Mouse (Mus musculus) stomach, embryonic 16.5 days (tissue): Measurements from ENCODE around the gene Wnt7a. TPM values are rescaled to one million over a fixed set of nuclear protein-coding genes. Genes with fewer than 3 reads are reported as not detected.

ENCODE experiments used
- ATAC-seq: fragments of 200-750 bp; cut with Nextera tagmentation; 2 replicates; pipeline ENCODE4 v1.8.0; 2017; ENCODE audit warnings: moderate number of reproducible peaks, moderate TSS enrichment; ENCODE audit not compliant: insufficient read depth, low FRiP score
- H3K27ac ChIP-seq: fragments of 300-500 bp; sonication (generic); 2 replicates; pipeline ENCODE4 v1.5.1; 2014; ENCODE audit warnings: low read length
- H3K27me3 ChIP-seq: fragments of 300-500 bp; sonication (generic); 2 replicates; pipeline ENCODE4 v1.6.1; 2014; ENCODE audit warnings: low read length, control low read depth, mixed read lengths; ENCODE audit not compliant: control insufficient read depth, insufficient read depth
- H3K36me3 ChIP-seq: fragments of 300-500 bp; sonication (generic); 2 replicates; pipeline ENCODE4 v1.6.1; 2014; ENCODE audit warnings: low read length; ENCODE audit not compliant: control insufficient read depth, insufficient read depth
- H3K4me1 ChIP-seq: fragments of 300-500 bp; sonication (generic); 2 replicates; pipeline ENCODE4 v1.6.1; 2014; ENCODE audit warnings: low read length, control low read depth, mixed read lengths; ENCODE audit not compliant: control insufficient read depth, insufficient read depth
- H3K4me2 ChIP-seq: fragments of 300-500 bp; sonication (generic); 2 replicates; pipeline ENCODE4 v1.6.1; 2014; ENCODE audit warnings: low read depth, low read length, mixed read lengths
- H3K4me3 ChIP-seq: fragments of 300-500 bp; sonication (generic); replicated peaks from 2 replicates; pipeline ENCODE4 v1.5.1; 2014; ENCODE audit warnings: mild to moderate bottlenecking, low read length
- H3K9ac ChIP-seq: fragments of 300-500 bp; sonication (generic); 2 replicates; pipeline ENCODE4 v1.6.1; 2014; ENCODE audit warnings: low read length
- H3K9me3 ChIP-seq: fragments of 300-500 bp; sonication (generic); replicated peaks from 2 replicates; pipeline ENCODE4 v1.6.1; 2016; ENCODE audit warnings: low read length, control low read depth; ENCODE audit not compliant: control insufficient read depth
- WGBS: fragments of 180-500 bp; shearing (Covaris S2); extraction: QIAGEN DNeasy Blood & Tissue Kit; methylation state at CpG from one replicate; pipeline ENCODE4 v1.1.7; 2014; 5-methylcytosine and 5-hydroxymethylcytosine counted together
- polyA plus RNA-seq: library from polyadenylated mRNA; unstranded; fragments of >200 nt; fragmentation: Nextera tagmentation; extraction: Ambion mirVana; gene quantifications from 2 replicates; pipeline ENCODE4 v1.2.1, GENCODE M21; 2015

Gene Wnt7a
- polyA plus RNA-seq, 1 experiment from 2014 or later = 0.04 TPM

DNA sequence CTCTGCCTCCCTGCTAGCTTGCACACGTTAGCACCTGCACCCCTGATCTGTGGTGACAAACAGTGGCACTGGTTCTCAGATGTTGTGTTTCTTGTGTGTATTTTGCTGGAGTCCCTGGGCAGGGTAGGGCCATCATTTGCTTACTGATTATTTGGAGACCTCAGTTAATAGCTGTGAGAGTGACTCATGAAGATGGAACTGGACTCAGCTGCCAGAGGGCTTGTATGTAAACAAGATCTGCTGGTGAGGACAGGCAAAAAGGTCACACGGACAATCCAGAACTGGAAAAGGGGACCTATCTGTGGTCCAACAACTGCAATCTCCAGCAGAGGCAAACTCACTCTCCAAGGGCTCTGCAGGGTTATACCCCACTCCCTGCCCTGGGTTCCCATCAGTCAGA lies 52.8 kb downstream of the Wnt7a start:
- Histone ChIP-seq H3K9me3 (no peaks in the 10 kb centered on the region), H3K9ac (no peak overlapping the region), H3K36me3 (no peaks in the 10 kb centered on the region), H3K4me1 (peaks cover 4% of the 10 kb centered on the region; the same call in 1 of the 2 replicates), H3K4me3 (no peak overlapping the region), H3K4me2 (no peak overlapping the region), H3K27me3 (no peaks in the 10 kb centered on the region), H3K27ac (no peak overlapping the region)
- WGBS = 41% methylated on average over 2 of the region's 2 CpGs
- no peak for ATAC-seq

DNA sequence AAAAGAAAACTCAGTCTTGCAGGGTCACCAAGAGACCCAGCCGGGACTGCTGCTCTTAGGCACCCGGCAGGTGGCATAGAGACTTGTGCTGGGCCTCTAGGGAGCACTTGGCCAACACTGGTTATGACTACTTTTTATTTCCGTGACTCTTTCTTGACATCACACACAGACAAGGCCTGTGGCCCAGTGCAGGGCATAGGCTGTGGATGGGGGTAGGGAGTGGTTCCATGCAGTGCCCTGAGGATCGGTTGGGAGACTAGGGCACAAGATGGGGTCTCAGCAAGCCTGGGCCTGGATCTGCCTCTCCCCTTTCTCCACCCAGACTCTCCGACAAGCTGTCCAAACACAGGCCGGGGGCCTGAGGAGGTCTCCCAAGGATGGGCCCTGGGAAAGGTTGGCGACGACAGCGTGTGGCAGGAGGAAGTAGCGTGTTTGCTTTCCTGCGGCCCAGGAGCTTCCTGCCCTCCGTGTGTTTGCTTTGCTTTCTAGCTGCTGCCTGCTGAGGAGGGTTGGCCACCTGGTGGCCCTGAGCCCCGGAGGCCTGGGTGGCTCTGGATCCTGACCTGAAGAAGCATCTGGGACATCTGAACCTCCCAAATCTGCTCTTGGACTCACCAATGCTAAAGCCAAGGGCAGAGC lies 53.8 kb downstream of the Wnt7a start:
- H3K27ac ChIP-seq = no peak overlapping the region

DNA sequence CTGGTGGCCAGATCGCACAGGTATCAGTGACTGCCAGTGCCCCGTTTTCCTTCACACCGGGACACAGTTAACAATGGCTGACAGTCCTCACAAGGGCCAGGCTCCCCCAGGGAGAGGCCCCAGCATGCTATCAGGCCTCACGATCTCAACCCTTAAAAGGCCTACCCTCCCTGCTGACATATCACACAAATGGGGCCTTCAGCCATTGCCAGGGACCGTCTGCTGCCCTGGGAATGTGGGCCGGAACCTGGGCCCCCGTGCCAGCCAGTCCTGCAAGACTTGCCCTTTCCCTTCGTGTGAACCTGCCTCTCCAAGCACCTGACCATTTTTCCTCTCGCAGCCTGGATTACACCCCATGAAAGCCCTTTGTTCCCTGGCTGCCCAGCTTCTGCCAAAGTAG lies 61.5 kb downstream of the Wnt7a start:
- H3K9ac ChIP-seq = no peak overlapping the region
- H3K9me3 ChIP-seq = no peaks in the 10 kb centered on the region
- H3K4me2 ChIP-seq = no peak overlapping the region
- ATAC-seq = no peak
- 45% methylated on average over 9 of the region's 9 CpGs for WGBS
- no peaks in the 10 kb centered on the region for H3K27me3 ChIP-seq
- no peak overlapping the region for H3K27ac ChIP-seq
- H3K4me1 ChIP-seq = no peaks in the 10 kb centered on the region
- H3K36me3 ChIP-seq = no peaks in the 10 kb centered on the region
- no peak overlapping the region for H3K4me3 ChIP-seq

More for the DNA sequence above, 53.8 kb downstream of the Wnt7a start:
- H3K27me3 ChIP-seq = no peaks in the 10 kb centered on the region
- H3K9me3 ChIP-seq = no peaks in the 10 kb centered on the region
- no peaks in the 10 kb centered on the region for H3K36me3 ChIP-seq
- ATAC-seq = peak; percentile 37; the same call in 1 of the 2 replicates
- no peak overlapping the region for H3K9ac ChIP-seq
- WGBS = 40% methylated on average over 13 of the region's 13 CpGs
- H3K4me3 ChIP-seq = no peak overlapping the region
- H3K4me2 ChIP-seq = no peak overlapping the region
- peaks cover 4% of the 10 kb centered on the region; the same call in 1 of the 2 replicates for H3K4me1 ChIP-seq

DNA sequence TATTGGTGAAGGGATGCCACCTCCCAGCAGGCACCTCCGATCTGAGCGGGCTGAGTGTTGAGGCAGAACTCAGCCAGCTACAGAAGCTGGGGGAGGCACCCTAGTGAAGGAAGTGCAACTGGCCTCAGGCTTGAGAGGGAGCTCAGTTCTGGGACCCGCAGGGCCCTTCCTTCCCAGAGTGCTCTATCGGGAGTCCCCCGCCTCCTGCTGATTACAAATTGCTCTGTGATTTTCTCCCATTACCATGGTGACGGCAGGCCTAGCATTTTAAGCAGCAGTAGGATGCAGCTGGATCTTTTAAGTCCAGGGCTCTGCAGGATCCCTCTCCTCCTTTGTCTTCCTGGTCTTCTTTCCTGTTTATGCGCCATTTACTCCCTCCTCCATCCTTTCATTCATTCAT lies 63.4 kb downstream of the Wnt7a start:
- Histone ChIP-seq H3K9ac (no peak overlapping the region), H3K36me3 (no peaks in the 10 kb centered on the region), H3K9me3 (no peaks in the 10 kb centered on the region), H3K4me2 (no peak overlapping the region), H3K4me1 (no peaks in the 10 kb centered on the region), H3K4me3 (no peak overlapping the region), H3K27me3 (no peaks in the 10 kb centered on the region), H3K27ac (no peak overlapping the region)
- no peak for ATAC-seq
- whole genome bisulfite sequencing = 23% methylated on average over 7 of the region's 7 CpGs

DNA sequence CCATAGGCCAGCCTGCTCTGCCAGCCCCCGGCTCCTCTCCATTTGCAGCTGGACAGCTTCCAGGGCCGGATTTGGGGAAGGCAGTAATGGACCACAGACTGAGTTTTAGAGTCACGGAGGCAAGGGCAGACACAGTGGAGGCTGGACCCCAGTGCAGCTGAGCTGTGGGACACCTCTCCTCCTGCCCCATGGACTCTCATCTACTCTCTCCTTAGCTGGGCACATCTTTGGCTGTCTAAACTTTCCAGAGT lies 64.3 kb downstream of the Wnt7a start:
- Histone ChIP-seq H3K4me1 (no peaks in the 10 kb centered on the region), H3K9me3 (no peaks in the 10 kb centered on the region)
- 36% methylated on average over 3 of the region's 3 CpGs for WGBS

DNA sequence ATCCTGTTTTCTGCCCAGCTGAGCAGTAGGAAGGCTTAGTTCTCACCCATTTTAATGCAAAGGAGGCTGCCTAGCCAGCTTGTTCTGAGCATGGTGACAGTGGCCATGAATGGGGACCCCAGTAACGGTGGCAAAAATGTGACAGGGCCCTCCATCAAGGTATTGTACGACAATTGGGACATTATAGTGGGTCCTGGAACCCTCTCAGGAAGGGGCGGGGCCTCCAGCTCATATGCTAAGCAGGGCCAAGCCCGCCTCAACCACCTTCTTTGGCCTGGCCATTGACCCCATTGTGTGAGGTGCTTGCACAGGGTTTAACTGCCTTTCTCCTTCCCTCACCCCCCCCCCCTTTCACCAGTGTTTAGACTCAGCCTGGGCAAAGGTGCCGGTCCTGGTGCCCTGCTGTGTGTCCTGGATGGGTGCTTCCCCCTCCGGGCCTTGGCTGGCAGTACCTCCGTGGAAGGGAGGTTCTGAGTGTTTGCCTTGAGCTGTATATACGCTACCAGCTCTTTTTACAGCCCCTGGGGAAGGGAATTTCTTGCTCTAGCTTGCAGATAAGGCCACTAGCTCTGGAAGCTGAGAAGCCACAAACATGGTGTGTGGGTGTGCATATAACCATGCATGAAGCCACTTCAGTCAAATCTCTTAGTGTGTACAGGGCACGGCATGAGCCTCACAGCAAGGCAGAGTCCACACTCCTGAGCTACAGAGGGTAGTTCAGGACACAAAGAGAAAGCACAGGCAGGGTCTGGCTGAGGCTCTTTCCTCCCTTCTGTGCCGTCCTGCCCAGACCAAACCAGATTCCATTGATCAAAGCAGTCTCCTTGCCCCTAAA lies 64.9 kb downstream of the Wnt7a start:
- 0 out of 2 replicates have a peak, but pooled peaks have one; percentile 9 for ATAC-seq
- no peaks in the 10 kb centered on the region for H3K27me3 ChIP-seq
- no peaks in the 10 kb centered on the region for H3K4me1 ChIP-seq
- H3K9ac ChIP-seq = no peak overlapping the region
- WGBS = 43% methylated on average over 10 of the region's 10 CpGs
- no peak overlapping the region for H3K27ac ChIP-seq
- H3K4me2 ChIP-seq = no peak overlapping the region
- H3K4me3 ChIP-seq = no peak overlapping the region
- H3K36me3 ChIP-seq = no peaks in the 10 kb centered on the region
- H3K9me3 ChIP-seq = no peaks in the 10 kb centered on the region

More for the DNA sequence above, 64.3 kb downstream of the Wnt7a start:
- Histone ChIP-seq H3K4me2 (no peak overlapping the region), H3K27me3 (no peaks in the 10 kb centered on the region), H3K4me3 (no peak overlapping the region), H3K27ac (no peak overlapping the region), H3K36me3 (no peaks in the 10 kb centered on the region), H3K9ac (no peak overlapping the region)
- ATAC-seq = peak; percentile 44; the same call in 1 of the 2 replicates

DNA sequence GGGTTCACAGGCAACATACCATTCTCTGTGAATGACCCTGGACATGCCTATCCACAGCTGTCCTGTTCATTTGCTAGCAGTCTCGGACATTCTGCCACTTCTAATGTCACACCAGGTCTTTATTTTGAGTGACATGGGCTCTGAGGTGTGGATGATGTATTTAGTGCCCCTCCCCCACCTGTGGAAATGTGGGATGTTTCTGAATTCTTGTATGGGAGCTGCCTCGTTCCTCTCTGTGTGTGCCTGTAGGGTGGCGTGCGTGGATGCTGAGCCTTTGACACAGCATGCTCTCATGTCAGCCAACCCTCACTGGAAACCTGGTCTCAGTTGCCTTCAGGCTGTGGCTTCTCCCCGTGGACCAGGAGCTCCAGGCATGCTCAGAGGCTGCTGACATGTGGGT lies 66.1 kb downstream of the Wnt7a start:
- H3K27ac ChIP-seq = no peak overlapping the region
- H3K36me3 ChIP-seq = no peaks in the 10 kb centered on the region
- no peak overlapping the region for H3K4me3 ChIP-seq
- ATAC-seq = no peak
- no peaks in the 10 kb centered on the region for H3K9me3 ChIP-seq
- no peak overlapping the region for H3K9ac ChIP-seq
- no peak overlapping the region for H3K4me2 ChIP-seq
- H3K4me1 ChIP-seq = no peaks in the 10 kb centered on the region
- 71% methylated on average over 5 of the region's 5 CpGs for WGBS
- no peaks in the 10 kb centered on the region for H3K27me3 ChIP-seq

DNA sequence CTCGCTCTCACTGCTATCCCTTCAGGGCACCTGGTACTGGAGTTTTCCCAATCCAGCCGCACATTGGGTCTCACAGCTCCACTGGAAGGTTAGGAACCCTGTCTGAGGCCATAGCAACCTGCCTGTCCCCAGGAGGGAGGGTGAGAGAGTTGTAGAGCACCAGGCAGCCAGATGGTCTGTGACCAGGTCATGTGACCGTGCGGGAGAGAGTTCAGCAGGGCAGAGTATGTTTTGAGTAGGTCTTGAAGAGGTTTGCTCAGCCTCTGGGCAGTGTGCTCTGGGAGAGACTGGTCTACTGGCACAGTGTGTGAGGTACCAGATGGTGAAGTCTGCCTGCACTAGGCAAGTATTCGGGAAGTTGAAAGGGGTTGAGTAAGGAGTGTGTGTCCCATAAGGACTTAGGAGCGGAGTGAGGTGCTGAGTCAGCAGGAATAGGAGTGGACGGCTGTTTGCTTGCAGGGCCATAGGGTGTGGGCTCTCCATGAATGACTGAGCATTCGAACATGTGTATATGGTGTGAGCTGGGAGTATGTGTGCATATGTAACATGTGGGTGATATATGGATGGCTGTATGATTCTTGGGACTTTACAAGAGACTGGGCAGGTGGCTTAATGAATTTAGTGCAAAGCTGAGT lies 71.4 kb downstream of the Wnt7a start:
- no peak for ATAC-seq
- Histone ChIP-seq H3K9ac (no peak overlapping the region), H3K27me3 (no peaks in the 10 kb centered on the region), H3K27ac (no peak overlapping the region), H3K4me1 (no peaks in the 10 kb centered on the region), H3K4me3 (no peak overlapping the region), H3K36me3 (no peaks in the 10 kb centered on the region), H3K9me3 (no peaks in the 10 kb centered on the region), H3K4me2 (no peak overlapping the region)
- WGBS = 66% methylated on average over 8 of the region's 8 CpGs

DNA sequence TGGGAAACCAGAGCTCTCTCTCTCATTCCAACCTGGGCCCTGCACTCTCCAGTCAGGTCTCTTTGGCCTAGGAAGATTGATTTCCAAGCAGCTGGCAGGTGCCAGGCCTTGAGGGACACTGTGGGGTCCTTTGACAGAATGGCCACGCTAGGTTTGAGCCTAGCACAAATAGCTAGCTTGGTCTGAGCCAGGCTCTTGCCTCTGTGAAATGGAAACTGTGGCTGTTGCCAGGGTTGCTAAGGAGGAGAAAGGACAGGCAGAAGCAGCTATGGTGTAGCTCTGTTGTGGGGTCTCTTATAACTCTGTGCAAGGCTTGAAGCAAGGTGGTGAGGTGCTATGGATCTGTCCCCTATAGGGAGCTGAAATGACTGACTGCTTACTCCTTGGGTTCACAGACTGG lies 75.7 kb downstream of the Wnt7a start:
- no peaks in the 10 kb centered on the region for H3K27me3 ChIP-seq
- no peaks in the 10 kb centered on the region for H3K36me3 ChIP-seq
- 71% methylated on average over 1 of the region's 1 CpGs for WGBS
- no peaks in the 10 kb centered on the region for H3K4me1 ChIP-seq
- no peak overlapping the region for H3K4me3 ChIP-seq
- no peak overlapping the region for H3K27ac ChIP-seq
- ATAC-seq = no peak
- no peaks in the 10 kb centered on the region for H3K9me3 ChIP-seq
- no peak overlapping the region for H3K9ac ChIP-seq
- no peak overlapping the region for H3K4me2 ChIP-seq
